Mouse (Mus musculus) brain, embryonic 14.5 days (tissue): Measurements from ENCODE around the gene Pdgfd.

Experiments
- CTCF ChIP-seq: fragments of 200-500 bp; IDR thresholded peaks from 2 replicates; pipeline ENCODE4 v1.5.1; 2012; ENCODE audit warnings: inconsistent platforms, mild to moderate bottlenecking, moderate library complexity, borderline replicate concordance; ENCODE audit not compliant: insufficient read depth, insufficient read length; ENCODE audit errors: extremely low read depth
- POLR2A ChIP-seq: fragments of 200-500 bp; IDR thresholded peaks from 2 replicates; pipeline ENCODE4 v1.6.1; 2012; ENCODE audit warnings: mild to moderate bottlenecking, inconsistent platforms, borderline replicate concordance; ENCODE audit not compliant: poor library complexity, insufficient read depth, insufficient read length, severe bottlenecking; ENCODE audit errors: extremely low read depth

DNA sequence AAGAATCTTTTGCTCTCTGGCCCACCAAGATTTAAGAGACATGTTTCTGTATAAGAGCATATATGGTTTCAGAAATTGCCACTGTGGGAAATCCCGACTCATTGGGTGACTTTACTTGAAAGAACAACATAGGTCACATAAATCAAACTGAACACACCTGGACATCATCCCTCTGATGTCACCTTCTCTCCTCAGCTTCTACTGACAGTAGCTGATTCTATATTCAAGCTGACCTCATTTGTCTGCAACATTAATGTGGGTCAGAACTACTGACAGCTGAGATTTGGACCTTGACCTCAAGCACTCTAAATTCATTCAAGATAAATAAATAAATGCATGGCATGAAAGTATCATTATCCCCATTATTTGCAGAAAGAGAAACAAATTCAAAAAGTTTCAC, 177.0 kb downstream of the Pdgfd start:
- TF ChIP-seq POLR2A (no peak), CTCF (no peak)
